ENCODE assay signal across 9 mouse cellular contexts in the genomic region with DNA sequence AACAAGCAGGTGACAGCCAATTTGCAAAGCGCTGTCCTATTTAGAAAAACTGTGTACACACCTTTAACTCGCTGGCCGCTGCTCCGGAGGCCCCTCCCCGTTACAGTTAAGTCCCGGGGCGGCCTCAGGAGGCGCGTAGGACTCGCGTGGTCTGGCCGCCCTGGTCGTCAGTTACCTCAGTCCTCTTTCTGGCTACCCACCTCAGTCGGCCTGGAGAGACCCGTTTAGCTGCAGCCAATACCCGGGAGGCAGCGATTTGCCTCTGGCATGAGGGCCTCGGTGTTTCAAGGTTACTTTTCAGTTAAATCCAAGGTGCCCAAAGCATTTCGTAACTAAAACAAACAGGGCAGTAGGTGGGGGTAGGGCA. TPM values are rescaled to one million over a fixed set of nuclear protein-coding genes. Genes with fewer than 3 reads are reported as not detected.
DNase-seq lines count a peak whose midpoint lies in the region; ATAC-seq and TF ChIP-seq lines count a peak whose summit lies in the region.
"Had no signal": no experiment of that assay in that cellular context is flagged by ENCODE, and none has a peak within 500 bp of the region (broad histone marks: within the 10 kb centered on the region; RNA-seq: fewer than 3 reads in every experiment).

A gene (minus strand): TSS at position 171 of the 367 bp plus-strand sequence.

- H3K36me3 ChIP-seq in heart, embryonic 10.5 days, result no peaks in the 10 kb centered on the region
- H3K36me3 ChIP-seq in embryonic facial prominence, embryonic 15.5 days, result no peaks in the 10 kb centered on the region
- no peaks in the 10 kb centered on the region for H3K36me3 ChIP-seq in limb, embryonic 14.5 days (ENCODE audit: control insufficient read depth, insufficient read depth, low read length)
- H3K36me3 ChIP-seq in midbrain, postnatal 0 days (ENCODE audit: insufficient read depth, low read length), result no peaks in the 10 kb centered on the region

- no peaks in the 10 kb centered on the region for H3K9me3 ChIP-seq in heart, embryonic 10.5 days
- H3K9me3 ChIP-seq in embryonic facial prominence, embryonic 15.5 days (replicated peaks), result no peaks in the 10 kb centered on the region
- no peaks in the 10 kb centered on the region for H3K9me3 ChIP-seq in limb, embryonic 14.5 days (ENCODE audit: control insufficient read depth, low read length)
- no peaks in the 10 kb centered on the region for H3K9me3 ChIP-seq in midbrain, postnatal 0 days (ENCODE audit: low read length)

- peaks cover 43% of the 10 kb centered on the region for H3K4me1 ChIP-seq in heart, embryonic 10.5 days
- H3K4me1 ChIP-seq in embryonic facial prominence, embryonic 15.5 days, result peaks cover 35% of the 10 kb centered on the region
- peaks cover 13% of the 10 kb centered on the region; the same call in 1 of the 2 replicates for H3K4me1 ChIP-seq in limb, embryonic 14.5 days (ENCODE audit: control insufficient read depth, insufficient read depth, low read length)
- H3K4me1 ChIP-seq in midbrain, postnatal 0 days (ENCODE audit: insufficient read depth, low read length), result no peaks in the 10 kb centered on the region

- no peak for TF ChIP-seq CTCF in midbrain, postnatal 0 days (IDR thresholded peaks at IDR 0.05)
- no peak for TF ChIP-seq CTCF in left cerebral cortex, adult 2 months (IDR thresholded peaks at IDR 0.05)

- no peak for TF ChIP-seq POLR2A in limb, embryonic 14.5 days (IDR thresholded peaks at IDR 0.05; ENCODE audit: borderline replicate concordance, extremely low read depth, insufficient read depth, insufficient read length)

- WGBS in heart, embryonic 10.5 days, result 1% methylated on average over 19 of the region's 19 CpGs
- WGBS in embryonic facial prominence, embryonic 15.5 days, result 1% methylated on average over 19 of the region's 19 CpGs
- 2% methylated on average over 19 of the region's 19 CpGs for WGBS in limb, embryonic 14.5 days
- WGBS in midbrain, postnatal 0 days, result under 1% methylated on average over 19 of the region's 19 CpGs

- peak within 1 kb of the TSS; percentile 47 for H3K4me2 ChIP-seq in embryonic facial prominence, embryonic 15.5 days (replicated peaks)
- peak within 1 kb of the TSS; percentile 47 for H3K4me2 ChIP-seq in limb, embryonic 14.5 days (replicated peaks; ENCODE audit: low read depth, low read length, severe bottlenecking)
- H3K4me2 ChIP-seq in midbrain, postnatal 0 days (ENCODE audit: low read depth, low read length, poor library complexity, severe bottlenecking), result peak within 1 kb of the TSS; percentile 32; the same call in 1 of the 2 replicates

- ATAC-seq in embryonic facial prominence, embryonic 15.5 days (ENCODE audit: insufficient number of reproducible peaks, low FRiP score, low TSS enrichment, low read depth), result no peak
- ATAC-seq in limb, embryonic 14.5 days (ENCODE audit: low FRiP score, low read depth), result no peak
- no peak for ATAC-seq in midbrain, postnatal 0 days (ENCODE audit: low FRiP score)

- no peak within 1 kb of the TSS for H3K9ac ChIP-seq in embryonic facial prominence, embryonic 15.5 days
- H3K9ac ChIP-seq in limb, embryonic 14.5 days (ENCODE audit: low read depth, low read length, severe bottlenecking), result 0 out of 2 replicates have a peak within 1 kb of the TSS, but pooled peaks have one; percentile 12
- no peak within 1 kb of the TSS for H3K9ac ChIP-seq in midbrain, postnatal 0 days (replicated peaks; ENCODE audit: low read length, poor library complexity, severe bottlenecking)

- DNase-seq in heart, embryonic 10.5 days (ENCODE audit: low spot score), result peak; percentile 70
- no peak for DNase-seq in heart, postnatal 10 days
- no peak for DNase-seq in limb, embryonic 14.5 days (ENCODE audit: low spot score)
- no peak for DNase-seq in midbrain, postnatal 0 days (ENCODE audit: low spot score)
- no peak for DNase-seq in frontal cortex, postnatal 14 days (ENCODE audit: low spot score in 2 of 2)
- no peak for DNase-seq in left cerebral cortex, adult 2 months (ENCODE audit: extremely low spot score in 1 of 2, low spot score in 2 of 2)
- DNase-seq in gastrocnemius, postnatal 14 days, result no peak

- peak within 1 kb of the TSS; percentile 47; the same call in 1 of the 2 replicates for H3K27ac ChIP-seq in heart, embryonic 10.5 days
- H3K27ac ChIP-seq in embryonic facial prominence, embryonic 15.5 days (replicated peaks), result no peak within 1 kb of the TSS
- no peak within 1 kb of the TSS for H3K27ac ChIP-seq in limb, embryonic 14.5 days (replicated peaks; ENCODE audit: low read depth, low read length)
- no peak within 1 kb of the TSS for H3K27ac ChIP-seq in midbrain, postnatal 0 days (ENCODE audit: low read depth, low read length)
- no peak within 1 kb of the TSS for H3K27ac ChIP-seq in left cerebral cortex, adult 2 months
- H3K27ac ChIP-seq: macrophage had no signal

- peak within 1 kb of the TSS; percentile 65 for H3K4me3 ChIP-seq in heart, embryonic 10.5 days
- peak within 1 kb of the TSS; percentile 35 for H3K4me3 ChIP-seq in embryonic facial prominence, embryonic 15.5 days (replicated peaks)
- H3K4me3 ChIP-seq in limb, embryonic 14.5 days (replicated peaks; ENCODE audit: low read length), result peak within 1 kb of the TSS; percentile 35
- peak within 1 kb of the TSS; percentile 24 for H3K4me3 ChIP-seq in midbrain, postnatal 0 days (ENCODE audit: low read depth, low read length)
- no peak within 1 kb of the TSS for H3K4me3 ChIP-seq in left cerebral cortex, adult 2 months

- H3K27me3 ChIP-seq in heart, embryonic 10.5 days (ENCODE audit: insufficient read depth, poor library complexity, severe bottlenecking), result peaks cover 100% of the 10 kb centered on the region
- peaks cover 99% of the 10 kb centered on the region for H3K27me3 ChIP-seq in embryonic facial prominence, embryonic 15.5 days
- peaks cover 100% of the 10 kb centered on the region for H3K27me3 ChIP-seq in limb, embryonic 14.5 days (ENCODE audit: control insufficient read depth, insufficient read depth, low read length)
- H3K27me3 ChIP-seq in midbrain, postnatal 0 days (ENCODE audit: insufficient read depth, low read length), result peaks cover 90% of the 10 kb centered on the region

- intact Hi-C loops in heart, postnatal 10 days (cut with DNase I), result loop anchor here (5.0 kb wide), 1 partner anchor 66 kb away; no protein-coding TSS in a partner anchor
- intact Hi-C loops in left cerebral cortex, adult 2 months (cut with DNase I), result no loop called here
- intact Hi-C loops in gastrocnemius, postnatal 14 days (cut with DNase I; ENCODE audit: low total_unique reads), result loop anchor here (10.0 kb wide), 1 partner anchor 242 kb away; no protein-coding TSS in a partner anchor

RNA-seq across cellular contexts. Expression of the gene that starts here (rescaled TPM):
- polyA plus RNA-seq in heart, embryonic 10.5 days (2016; fragmentation: Nextera tagmentation; extraction: Ambion mirVana), result 0.36 and 4.1 TPM in 2 replicates
- not detected for total RNA-seq in heart, postnatal 10 days (2021)
- polyA plus RNA-seq in embryonic facial prominence, embryonic 15.5 days (2015; fragmentation: Nextera tagmentation; extraction: Ambion mirVana), result 0.42 and 0.49 TPM in 2 replicates
- 1.7 and 3.8 TPM in 2 replicates for polyA plus RNA-seq in limb, embryonic 14.5 days (2012; rRNA removed)
- 0.14 and 0.15 TPM in 2 replicates for polyA plus RNA-seq in limb, embryonic 14.5 days (2014; fragmentation: Nextera tagmentation; extraction: Ambion mirVana)
- 7.0 and 11.1 TPM in 2 replicates for total RNA-seq in midbrain, postnatal 0 days (2014; rRNA removed)
- 2.7 and 3.3 TPM in 2 replicates for polyA plus RNA-seq in midbrain, postnatal 0 days (2015; fragmentation: Nextera tagmentation; extraction: Ambion mirVana)
- total RNA-seq in left cerebral cortex, adult 2 months (2021), result not detected
- total RNA-seq in gastrocnemius, postnatal 14 days (2021), result not detected
- polyA plus RNA-seq: macrophage had no signal
